Mouse (Mus musculus) forebrain, postnatal 0 days (tissue): Measurements from ENCODE around the gene Kif28. TPM values are rescaled to one million over a fixed set of nuclear protein-coding genes. Genes with fewer than 3 reads are reported as not detected.

Experiments
- ATAC-seq: fragments of 200-750 bp; cut with Nextera tagmentation; 2 replicates; pipeline ENCODE4 v1.8.0; 2017; ENCODE audit warnings: mild to moderate bottlenecking, moderate library complexity
- DNase-seq: peaks from one replicate; pipeline ENCODE4 v3.0.0-alpha.2; 2015
- H3K27ac ChIP-seq: fragments of 300-500 bp; sonication (generic); 2 replicates; pipeline ENCODE4 v1.5.1; 2014; ENCODE audit warnings: low read depth, mild to moderate bottlenecking, antibody characterized with exemption, low read length, moderate library complexity, mixed read lengths
- H3K27me3 ChIP-seq: fragments of 300-500 bp; sonication (generic); 2 replicates; pipeline ENCODE4 v1.6.1; 2014; ENCODE audit warnings: mild to moderate bottlenecking, low read length, mixed read lengths; ENCODE audit not compliant: insufficient read depth
- H3K36me3 ChIP-seq: fragments of 300-500 bp; sonication (generic); 2 replicates; pipeline ENCODE4 v1.6.1; 2014; ENCODE audit warnings: mild to moderate bottlenecking, moderate library complexity; ENCODE audit not compliant: insufficient read depth
- H3K4me1 ChIP-seq: fragments of 300-500 bp; sonication (generic); 2 replicates; pipeline ENCODE4 v1.6.1; 2014; ENCODE audit warnings: antibody characterized with exemption; ENCODE audit not compliant: insufficient read depth
- H3K4me2 ChIP-seq: fragments of 300-500 bp; sonication (generic); 2 replicates; pipeline ENCODE4 v1.6.1; 2014; ENCODE audit warnings: low read depth, mild to moderate bottlenecking, moderate library complexity
- H3K4me3 ChIP-seq: fragments of 300-500 bp; sonication (generic); 2 replicates; pipeline ENCODE4 v1.5.1; 2014; ENCODE audit warnings: low read depth, low read length, mixed read lengths
- H3K9ac ChIP-seq: fragments of 300-500 bp; sonication (generic); 2 replicates; pipeline ENCODE4 v1.6.1; 2014; ENCODE audit warnings: mild to moderate bottlenecking
- H3K9me3 ChIP-seq: fragments of 300-500 bp; sonication (generic); 2 replicates; pipeline ENCODE4 v1.6.1; 2016; ENCODE audit warnings: low read length
- CTCF ChIP-seq: sonication (generic); IDR thresholded peaks from 2 replicates; pipeline ENCODE4 v1.5.1; 2016; ENCODE audit warnings: antibody characterized with exemption, control low read depth, low read depth
- WGBS: fragments of 180-500 bp; shearing (Covaris S2); extraction: QIAGEN DNeasy Blood & Tissue Kit; methylation state at CpG from one replicate; pipeline ENCODE4 v1.1.7; 2014; 5-methylcytosine and 5-hydroxymethylcytosine counted together
- polyA plus RNA-seq: library from polyadenylated mRNA; unstranded; fragments of >200 nt; fragmentation: Nextera tagmentation; extraction: Ambion mirVana; gene quantifications from 2 replicates; pipeline ENCODE4 v1.2.1, GENCODE M21; 2015
- total RNA-seq: library from RNA; depleted of rRNA; stranded (reverse); fragments of >200 nt; gene quantifications from 2 replicates; pipeline ENCODE4 v1.2.3, GENCODE M21; 2014

Kif28 gene
- total and polyA plus RNA-seq, 2 experiments from 2014 or later, result not detected

GRCm38 (mm10) chr1:179756477-179756876, 11.4 kb upstream of the Kif28 start:
- Histone ChIP-seq H3K4me3 (no peak overlapping the region), H3K4me1 (no peaks in the 10 kb centered on the region), H3K4me2 (no peak overlapping the region), H3K36me3 (peaks cover 56% of the 10 kb centered on the region), H3K9me3 (no peaks in the 10 kb centered on the region), H3K27me3 (no peaks in the 10 kb centered on the region), H3K9ac (no peak overlapping the region), H3K27ac (no peak overlapping the region)
- no peak for TF ChIP-seq CTCF
- DNase-seq (no peak), ATAC-seq (no peak)

GRCm38 (mm10) chr1:179753006-179753405, 7.9 kb upstream of the Kif28 start:
- TF ChIP-seq CTCF, result no peak
- no peak for DNase-seq
- ATAC-seq, result no peak
- 95% methylated on average over 8 of the region's 8 CpGs for WGBS
- no peak overlapping the region for H3K4me2 ChIP-seq
- no peak overlapping the region for H3K9ac ChIP-seq
- H3K27ac ChIP-seq, result no peak overlapping the region
- no peak overlapping the region for H3K4me3 ChIP-seq
- H3K36me3 ChIP-seq, result peaks cover 44% of the 10 kb centered on the region
- no peaks in the 10 kb centered on the region for H3K27me3 ChIP-seq
- no peaks in the 10 kb centered on the region for H3K4me1 ChIP-seq
- H3K9me3 ChIP-seq, result no peaks in the 10 kb centered on the region

GRCm38 (mm10) chr1:179752276-179752675, 7.2 kb upstream of the Kif28 start:
- Histone ChIP-seq H3K9ac (no peak overlapping the region), H3K4me1 (no peaks in the 10 kb centered on the region), H3K9me3 (no peaks in the 10 kb centered on the region), H3K27me3 (no peaks in the 10 kb centered on the region), H3K36me3 (peaks cover 44% of the 10 kb centered on the region), H3K27ac (no peak overlapping the region), H3K4me2 (no peak overlapping the region), H3K4me3 (no peak overlapping the region)
- no peak for TF ChIP-seq CTCF
- no peak for ATAC-seq
- 97% methylated on average over 11 of the region's 11 CpGs for WGBS
- DNase-seq, result no peak

GRCm38 (mm10) chr1:179743593-179744193, 1.4 kb downstream of the Kif28 start:
- Histone ChIP-seq H3K9me3 (no peaks in the 10 kb centered on the region), H3K36me3 (peaks cover 27% of the 10 kb centered on the region), H3K4me3 (no peak overlapping the region), H3K9ac (no peak overlapping the region), H3K27me3 (no peaks in the 10 kb centered on the region), H3K4me2 (no peak overlapping the region), H3K4me1 (no peaks in the 10 kb centered on the region), H3K27ac (no peak overlapping the region)
- ATAC-seq (no peak), DNase-seq (no peak)
- TF ChIP-seq CTCF, result no peak
- WGBS, result 80% methylated on average over 4 of the region's 4 CpGs

GRCm38 (mm10) chr1:179736483-179736882, 8.6 kb downstream of the Kif28 start:
- H3K36me3 ChIP-seq, result no peaks in the 10 kb centered on the region
- DNase-seq (no peak), ATAC-seq (no peak)
- H3K9ac ChIP-seq, result no peak overlapping the region
- H3K9me3 ChIP-seq, result no peaks in the 10 kb centered on the region
- 86% methylated on average over 3 of the region's 3 CpGs for WGBS
- no peaks in the 10 kb centered on the region for H3K27me3 ChIP-seq
- no peak overlapping the region for H3K27ac ChIP-seq
- no peak overlapping the region for H3K4me2 ChIP-seq
- H3K4me3 ChIP-seq, result no peak overlapping the region
- no peaks in the 10 kb centered on the region for H3K4me1 ChIP-seq
- no peak for TF ChIP-seq CTCF

DNA sequence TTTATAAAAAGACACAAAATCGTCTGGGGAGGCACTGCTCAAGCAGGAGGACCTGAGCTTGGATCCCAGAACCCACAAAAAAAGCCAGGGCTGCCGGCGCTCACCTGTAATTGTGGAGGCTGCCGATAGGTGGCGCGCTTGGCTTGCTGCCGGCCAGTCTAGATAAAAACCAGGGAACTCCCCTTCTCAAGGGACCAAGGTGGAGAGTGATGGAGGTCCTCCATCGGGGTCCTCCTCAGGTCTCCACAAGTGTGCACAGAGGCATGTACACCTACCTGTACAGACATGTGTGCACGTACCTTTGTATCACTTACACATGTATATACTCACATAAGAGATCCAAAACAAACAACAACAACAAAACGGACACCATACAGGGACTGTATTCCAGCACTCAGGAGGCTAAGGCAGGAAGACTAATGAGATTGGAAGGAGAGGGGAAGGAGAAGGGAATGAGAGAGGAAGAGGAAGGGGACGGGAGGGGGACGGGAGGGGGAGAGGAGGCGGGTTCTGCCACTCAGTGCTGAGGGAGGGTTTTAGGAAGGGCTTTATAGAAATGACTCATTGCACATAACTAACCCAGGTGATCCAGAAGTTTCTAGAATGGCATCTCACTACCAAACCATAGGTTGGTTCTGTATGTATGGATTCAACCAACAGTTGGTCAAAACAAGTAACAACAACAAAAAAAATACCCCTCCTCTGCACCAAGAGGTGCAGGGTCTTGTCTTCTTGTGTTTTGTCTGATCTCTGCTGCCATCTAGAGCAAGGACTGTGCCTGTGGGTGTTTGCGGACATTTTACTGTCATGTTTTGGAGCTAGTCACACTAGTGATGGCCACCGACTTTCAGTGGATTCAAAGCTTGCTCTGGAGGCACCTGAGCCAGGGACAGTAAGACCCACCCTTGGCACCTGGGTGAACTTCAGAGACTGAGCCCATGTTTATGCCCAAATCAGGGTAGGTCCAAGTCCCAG, 10.3 kb downstream of the Kif28 start:
- Histone ChIP-seq H3K9ac (no peak overlapping the region), H3K4me3 (peak overlapping the region; percentile 2; the same call in 1 of the 2 replicates), H3K27ac (no peak overlapping the region), H3K4me2 (no peak overlapping the region; the same call in 1 of the 2 replicates), H3K36me3 (no peaks in the 10 kb centered on the region), H3K9me3 (no peaks in the 10 kb centered on the region), H3K4me1 (no peaks in the 10 kb centered on the region), H3K27me3 (no peaks in the 10 kb centered on the region)
- 44% methylated on average over 15 of the region's 15 CpGs for whole genome bisulfite sequencing
- ATAC-seq (peak; percentile 71), DNase-seq (peak; percentile 46)
- peak; percentile 72 for TF ChIP-seq CTCF

DNA sequence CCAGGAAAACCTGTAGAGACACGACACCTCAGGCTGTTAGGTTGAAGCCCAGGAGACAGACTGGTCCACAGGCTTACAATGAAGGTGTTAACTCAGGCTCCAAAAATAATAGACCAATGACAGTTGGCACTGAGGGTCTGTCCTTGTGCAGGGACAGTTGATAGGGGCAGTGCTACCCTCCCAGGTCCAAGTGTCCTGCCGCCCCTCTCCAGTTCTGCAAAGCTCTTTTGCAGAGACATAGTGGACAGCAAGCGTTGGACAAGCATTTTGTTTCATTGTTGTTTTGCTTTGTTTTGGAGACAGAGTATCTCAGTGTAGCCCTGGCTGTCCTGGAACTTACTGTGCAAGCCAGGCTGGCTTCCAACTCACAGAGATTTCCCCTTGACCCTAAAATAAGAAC, 13.7 kb downstream of the Kif28 start:
- WGBS, result 90% methylated on average over 3 of the region's 3 CpGs

More for the DNA sequence above, 13.7 kb downstream of the Kif28 start:
- no peak for TF ChIP-seq CTCF
- H3K4me3 ChIP-seq, result no peak overlapping the region
- no peaks in the 10 kb centered on the region for H3K27me3 ChIP-seq
- H3K9me3 ChIP-seq, result no peaks in the 10 kb centered on the region
- H3K4me2 ChIP-seq, result no peak overlapping the region
- no peaks in the 10 kb centered on the region for H3K4me1 ChIP-seq
- no peak overlapping the region for H3K27ac ChIP-seq
- H3K9ac ChIP-seq, result no peak overlapping the region
- ATAC-seq (no peak), DNase-seq (no peak)
- no peaks in the 10 kb centered on the region for H3K36me3 ChIP-seq
